Mouse (Mus musculus): Measurements from ENCODE around the gene Hnrnph3.

GRCm38 (mm10) chr10:63011556-63011955, 12.5 kb downstream of the Hnrnph3 start:
- TF ChIP-seq CTCF (IDR thresholded peaks at IDR 0.05) (no peak), EP300 (IDR thresholded peaks at IDR 0.05) (no peak)

Data from lung, postnatal 0 days (tissue).